Mouse (Mus musculus): ENCODE data around the gene Scml4. TPM values are rescaled to one million over a fixed set of nuclear protein-coding genes. Genes with fewer than 3 reads are reported as not detected.

The Scml4 gene
- polyA plus RNA-seq (2017; shearing (Covaris generic)): 105 TPM

GRCm38 (mm10) chr10:42860159-42860911 lies at the start of gene Scml4:
TSS of gene Scml4 (plus strand) at chr10:42860370.

Other genes with a start within 250 kb of the Scml4 start
- gene Sec63, start 98.9 kb upstream of the Scml4 start, polyA plus RNA-seq (2017; shearing (Covaris generic)): 7.5 TPM